Mouse (Mus musculus): ENCODE results near the gene Arhgap6. TPM values are rescaled to one million over a fixed set of nuclear protein-coding genes. Genes with fewer than 3 reads are reported as not detected.
"Not testable (repeated sequence)": the region's sequence is repeated elsewhere in the genome, so short reads cannot be mapped to it uniquely, and the experiment has no call there.

Arhgap6 gene
- total RNA-seq, 2 experiments from 2014 or later: 7.6 to 10.2 TPM

DNA sequence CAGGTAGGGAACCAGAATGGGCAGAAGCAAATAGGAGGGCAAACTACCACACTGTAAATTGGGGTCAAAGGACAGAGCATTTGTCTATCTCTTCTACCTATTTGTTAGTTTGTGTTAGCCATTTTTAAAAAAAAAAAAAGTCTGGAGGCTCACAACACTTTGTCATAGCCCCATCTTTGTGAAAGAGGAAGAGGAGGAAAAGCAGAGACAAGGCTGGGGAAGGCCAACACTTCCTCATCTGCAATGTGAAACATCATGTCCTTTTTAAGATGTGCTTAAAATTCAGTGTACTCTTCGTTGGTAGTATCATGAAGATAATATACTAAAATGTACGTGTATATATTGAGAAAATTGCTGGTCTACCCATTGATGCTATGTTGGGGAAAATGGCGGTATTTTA, 466.1 kb downstream of the Arhgap6 start:
- DNase-seq (ENCODE audit: low spot score in 2 of 2): no peak
- intact Hi-C loops (cut with DNase I): no loop called here

DNA sequence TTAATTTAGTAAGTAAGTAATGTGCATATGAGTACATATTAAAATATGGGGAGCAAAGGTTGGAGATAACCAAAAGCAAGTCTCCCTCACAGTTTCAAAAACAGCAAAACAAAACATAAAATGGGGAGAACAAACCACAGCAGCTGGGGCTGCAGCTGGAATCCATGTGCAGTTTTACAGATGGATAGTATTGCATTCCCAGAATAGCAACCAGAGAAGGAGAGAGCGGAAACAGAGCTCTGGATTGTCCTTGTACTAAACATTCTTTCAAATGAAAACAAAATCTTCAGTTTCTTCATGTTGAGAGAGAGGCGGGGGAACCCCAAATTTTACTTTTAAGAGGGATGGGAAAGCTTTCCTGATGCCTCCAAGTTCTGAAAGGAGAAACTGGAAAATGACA, 467.3 kb downstream of the Arhgap6 start:
- intact Hi-C loops (cut with DNase I): no loop called here
- no peak for DNase-seq (ENCODE audit: low spot score in 2 of 2)

DNA sequence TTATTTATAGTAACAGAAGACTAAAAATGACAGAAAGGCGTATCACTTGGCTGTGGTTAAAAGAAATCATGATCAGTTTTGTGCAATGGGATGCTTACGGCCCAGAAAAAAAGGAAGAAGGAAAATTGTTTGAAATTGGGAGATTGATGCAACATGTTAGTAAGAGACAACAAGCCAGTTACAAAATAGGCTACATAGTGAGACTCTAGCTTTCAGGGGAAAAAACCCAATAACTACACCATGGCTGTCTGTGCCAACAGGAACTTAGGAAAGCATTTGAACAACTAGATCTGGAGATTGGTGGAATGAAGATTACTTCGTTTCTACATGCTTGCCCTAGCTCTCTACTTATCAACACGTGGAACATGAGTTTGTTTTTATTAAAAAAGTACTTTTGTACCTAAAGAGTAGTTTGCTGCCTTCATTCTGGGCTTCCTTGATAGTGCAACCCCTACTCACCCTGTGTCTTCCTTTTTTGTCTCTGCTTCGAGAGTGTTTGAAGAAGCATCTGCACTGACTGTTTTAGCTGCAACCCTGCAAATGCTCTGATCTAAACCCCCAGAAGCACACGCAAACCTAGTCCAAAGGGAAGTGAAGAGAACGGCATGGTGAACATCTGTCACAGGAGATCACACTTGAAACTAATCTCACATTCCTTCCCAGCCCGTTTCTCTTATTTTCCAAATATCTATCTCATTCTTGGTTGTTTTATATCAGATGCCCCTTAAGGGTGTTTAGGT, 468.7 kb downstream of the Arhgap6 start:
- no peak for DNase-seq (ENCODE audit: low spot score in 2 of 2)
- intact Hi-C loops (cut with DNase I): no loop called here

DNA sequence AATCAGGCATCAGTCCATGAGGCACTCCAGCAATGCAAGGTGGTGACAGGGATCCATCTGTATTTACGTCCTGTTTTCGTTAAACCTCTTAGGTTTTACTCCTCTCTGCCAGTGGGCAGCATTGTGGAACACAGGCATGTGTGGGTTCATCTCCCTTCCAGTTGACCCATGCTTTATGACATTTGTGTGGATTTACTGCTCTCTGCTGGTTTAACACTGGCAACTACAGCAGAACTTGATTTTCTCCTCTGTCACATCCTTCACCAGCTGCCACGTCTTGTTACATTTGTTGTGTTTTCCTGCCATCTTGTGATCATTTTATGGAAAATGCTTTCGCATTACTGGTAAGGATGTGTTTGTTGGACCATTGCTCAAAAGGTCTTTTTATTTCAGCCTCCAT, 504.7 kb downstream of the Arhgap6 start:
- intact Hi-C loops (cut with DNase I): loop anchor here (1.0 to 10.0 kb wide), 4 partner anchors 215 to 585 kb away; no protein-coding TSS in a partner anchor
- peak; percentile 12 to 45 for DNase-seq (ENCODE audit: low spot score in 2 of 2)

DNA sequence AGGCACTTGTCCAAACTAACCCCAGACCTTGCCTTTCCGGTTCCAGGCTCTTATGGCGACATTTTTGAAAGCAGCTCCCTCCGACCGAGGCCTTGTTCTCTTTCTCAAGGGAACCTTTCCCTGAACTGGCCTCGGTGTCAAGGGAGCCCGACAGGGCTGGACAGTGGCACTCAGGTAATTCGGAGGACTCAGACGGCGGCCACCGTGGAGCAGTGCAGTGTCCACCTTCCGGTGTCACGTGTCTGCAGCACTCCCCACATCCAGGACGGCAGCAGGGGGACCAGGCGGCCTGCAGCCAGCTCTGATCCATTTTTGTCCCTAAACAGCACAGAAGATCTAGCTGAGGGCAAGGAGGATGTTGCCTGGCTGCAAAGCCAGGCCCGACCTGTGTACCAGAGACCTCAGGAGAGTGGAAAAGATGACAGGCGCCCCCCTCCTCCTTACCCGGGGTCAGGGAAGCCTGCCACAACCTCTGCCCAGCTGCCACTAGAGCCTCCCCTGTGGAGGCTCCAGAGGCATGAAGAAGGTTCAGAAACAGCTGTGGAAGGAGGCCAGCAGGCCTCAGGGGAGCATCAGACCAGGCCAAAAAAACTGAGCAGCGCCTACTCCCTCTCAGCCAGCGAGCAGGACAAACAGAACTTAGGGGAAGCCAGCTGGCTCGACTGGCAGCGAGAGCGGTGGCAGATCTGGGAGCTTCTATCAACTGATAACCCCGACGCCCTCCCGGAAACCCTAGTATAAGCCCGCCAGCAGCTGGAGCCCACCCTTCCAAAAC, 507.6 kb downstream of the Arhgap6 start:
- no peak for DNase-seq (ENCODE audit: low spot score in 2 of 2)
- intact Hi-C loops (cut with DNase I): no loop called here

DNA sequence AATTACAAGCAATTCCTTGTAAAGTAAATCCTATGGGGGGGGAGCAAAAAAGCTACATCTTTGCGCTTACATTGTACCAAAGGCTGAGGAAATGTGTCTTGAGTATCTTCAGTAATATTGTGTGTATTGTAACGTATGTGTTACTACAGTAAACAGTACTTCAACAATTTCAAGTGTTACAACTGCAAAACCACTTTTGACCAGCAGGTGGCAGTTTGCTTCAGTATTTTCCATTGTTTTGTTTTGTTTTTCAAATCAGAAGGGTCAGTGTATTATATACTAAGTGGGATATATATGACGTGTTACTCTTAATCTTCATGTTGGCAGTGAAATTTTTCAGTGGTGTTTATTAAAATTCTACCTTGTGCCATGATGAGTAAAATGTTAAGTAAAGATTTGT, 509.0 kb downstream of the Arhgap6 start:
- intact Hi-C loops (cut with DNase I): no loop called here
- DNase-seq (ENCODE audit: low spot score in 2 of 2): peak in 1 of 2 experiments; percentile 26

DNA sequence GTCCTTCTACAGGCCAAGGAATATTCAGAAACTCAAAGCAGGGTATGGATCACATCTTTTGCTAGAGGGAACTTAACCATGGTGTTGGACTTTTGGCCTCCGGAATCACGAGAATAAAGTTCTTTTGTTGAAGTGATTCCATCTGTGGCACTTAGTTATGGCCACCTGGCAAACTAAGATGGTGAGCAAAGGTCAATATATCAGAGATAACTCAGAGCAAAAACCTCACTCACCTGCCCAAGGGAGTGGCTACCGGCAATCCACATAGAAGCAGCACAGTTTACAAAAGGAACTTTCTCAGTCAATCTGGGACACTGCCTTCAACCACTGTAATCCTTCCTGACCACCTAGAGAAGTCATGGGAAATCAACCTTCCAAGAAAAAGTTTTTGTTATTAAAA, 513.7 kb downstream of the Arhgap6 start:
- DNase-seq (ENCODE audit: low spot score in 2 of 2): no peak
- intact Hi-C loops (cut with DNase I): no loop called here

DNA sequence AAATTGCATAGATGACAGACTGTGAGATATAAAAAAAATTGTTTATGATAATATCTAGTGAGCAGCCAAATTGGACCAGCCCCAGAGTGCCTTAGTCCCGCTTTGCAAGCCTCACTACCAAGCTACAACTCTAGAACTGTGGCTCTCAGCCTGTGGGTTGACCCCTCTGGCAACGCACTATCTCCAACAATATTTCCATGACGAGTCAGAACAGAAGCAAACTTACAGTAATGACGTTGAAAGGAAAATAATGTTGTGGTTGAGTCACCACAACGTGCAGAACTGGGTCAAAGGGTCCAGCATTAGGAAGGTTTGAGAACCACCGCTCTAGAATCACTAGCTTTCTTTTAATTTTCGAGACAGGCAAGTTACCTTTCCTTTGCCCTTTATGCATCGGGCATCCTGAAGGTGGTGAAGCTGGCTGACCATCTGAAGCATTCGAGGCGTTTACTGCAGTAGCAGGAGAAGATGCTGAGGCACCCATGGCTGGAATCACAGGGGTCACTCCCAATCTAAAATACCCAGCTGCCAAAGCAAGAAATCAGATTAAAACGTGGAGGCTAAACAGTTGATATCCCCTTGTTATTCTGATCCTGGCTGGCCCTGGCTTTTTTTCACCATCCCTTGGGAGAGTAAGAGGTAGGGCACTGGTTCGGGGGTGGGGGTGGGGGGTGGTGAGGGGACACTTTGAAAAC, 524.3 kb downstream of the Arhgap6 start:
- intact Hi-C loops (cut with DNase I): loop anchor here (2.0 kb wide), 1 partner anchor 646 kb away; the partner anchor contains the start of gene Msl3
- DNase-seq (ENCODE audit: low spot score in 2 of 2): no peak

DNA sequence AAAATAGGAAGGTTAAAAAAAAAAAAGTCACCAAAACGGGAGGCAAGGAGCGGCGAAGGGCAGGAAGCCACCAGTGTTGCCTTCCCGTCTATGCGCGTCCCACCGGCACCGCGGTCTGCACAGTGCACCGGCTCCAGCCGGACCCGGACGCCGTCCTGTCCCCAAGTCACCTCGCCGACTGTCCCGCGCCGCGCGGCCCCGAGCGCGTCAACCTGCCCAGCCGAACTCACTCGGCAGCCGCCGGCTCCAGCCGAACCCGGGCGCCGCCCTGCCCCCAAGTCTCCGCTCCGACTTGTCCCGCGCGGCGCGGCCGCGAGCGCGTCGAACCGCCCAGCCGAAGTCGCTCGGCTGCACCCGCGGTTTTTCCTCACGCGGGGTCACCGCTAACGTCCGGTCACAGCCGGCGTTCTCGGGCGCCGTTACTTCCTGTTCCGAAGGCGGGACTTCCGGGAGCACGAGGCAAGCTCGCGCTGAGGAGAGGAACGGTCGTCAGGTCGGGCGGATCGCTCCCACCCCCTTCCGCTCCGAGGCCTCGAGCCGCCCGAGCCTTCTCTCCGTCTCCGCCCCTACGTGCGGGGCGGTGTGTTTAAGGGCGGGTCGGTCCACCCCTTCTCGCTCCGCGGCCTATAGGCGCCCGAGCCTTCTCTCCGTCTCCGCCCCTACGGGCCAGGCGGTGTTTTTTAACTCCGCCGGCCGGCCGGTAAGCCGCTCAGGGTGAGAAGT, 525.2 kb downstream of the Arhgap6 start, which contains the start of gene Hccs:
TSS of gene Hccs (minus strand) at position 428 of the 723 bp plus-strand sequence.
- intact Hi-C loops (cut with DNase I): loop anchor here (2.0 kb wide), 1 partner anchor 647 kb away; the partner anchor contains the start of gene Msl3
- peak; percentile 81 to 90 for DNase-seq (ENCODE audit: low spot score in 2 of 2)

DNA sequence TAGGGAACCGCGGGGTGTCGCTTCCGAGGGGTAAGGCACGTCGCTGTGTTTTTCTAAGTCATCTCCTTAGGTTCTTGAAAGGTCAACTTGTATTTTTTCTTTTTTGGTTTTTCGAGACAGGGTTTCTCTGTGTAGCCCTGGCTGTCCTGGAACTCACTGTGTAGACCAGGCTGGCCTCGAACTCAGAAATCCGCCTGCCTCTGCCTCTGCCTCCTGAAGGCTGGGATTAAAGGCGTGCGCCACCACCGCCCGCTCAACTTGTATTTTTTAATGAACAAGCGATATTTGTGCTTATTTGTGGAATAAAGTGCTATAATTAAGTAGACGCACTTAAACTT, 525.7 kb downstream of the Arhgap6 start:
- intact Hi-C loops (cut with DNase I); DNase-seq (ENCODE audit: low spot score in 2 of 2): not testable (repeated sequence)

DNA sequence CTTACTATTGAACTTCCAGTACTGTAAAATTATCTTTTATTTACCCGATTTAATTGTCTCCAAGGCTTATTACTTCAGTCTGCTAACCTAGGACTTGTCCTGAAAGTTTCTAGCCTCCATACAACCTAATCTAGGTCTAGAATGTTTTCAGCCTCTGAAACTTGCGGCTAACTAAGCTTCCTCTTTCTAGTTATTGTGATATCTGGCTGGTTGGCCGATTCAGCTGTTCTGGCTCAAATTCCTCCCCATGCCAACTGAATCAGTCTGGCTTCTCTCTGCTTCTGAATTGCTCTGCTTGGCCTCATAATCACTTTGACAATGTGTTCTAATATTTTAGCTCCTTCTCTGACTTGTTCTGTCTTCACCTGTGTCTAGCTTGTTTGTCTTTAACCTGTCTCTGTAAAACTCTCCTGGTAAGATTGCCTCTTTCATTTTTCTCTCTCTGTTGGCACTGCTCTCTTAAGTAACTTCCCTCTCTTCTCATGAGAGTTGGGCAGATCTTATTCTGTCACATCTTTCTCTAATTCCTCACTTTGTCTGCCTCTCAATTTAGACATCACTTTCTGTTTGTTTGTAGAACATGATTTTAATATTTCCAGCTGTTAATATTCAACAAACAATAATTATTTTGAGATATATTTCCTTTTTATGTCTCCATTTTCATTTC, 531.2 kb downstream of the Arhgap6 start:
- DNase-seq (ENCODE audit: low spot score in 2 of 2): no peak
- intact Hi-C loops (cut with DNase I): no loop called here

DNA sequence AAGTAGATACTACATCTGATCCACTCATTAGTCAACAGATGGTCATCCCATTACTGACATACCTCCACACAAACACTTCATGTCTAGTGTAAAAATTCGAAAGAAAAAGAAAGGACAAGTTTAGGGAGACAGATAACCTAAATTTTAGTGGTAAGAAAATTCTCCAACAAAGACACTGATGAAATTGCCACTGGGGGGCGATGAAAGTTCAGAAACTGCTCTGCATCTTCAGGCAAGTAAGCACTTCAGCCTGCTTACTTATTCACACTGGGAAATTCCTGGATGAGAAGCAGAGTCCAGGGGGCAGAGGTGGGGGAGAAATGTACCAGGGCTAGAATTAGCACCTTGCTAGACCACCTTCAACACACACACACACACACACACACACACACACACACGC, 537.4 kb downstream of the Arhgap6 start:
- intact Hi-C loops (cut with DNase I): loop anchor here (5.0 kb wide), 2 partner anchors 225 to 465 kb away; no protein-coding TSS in a partner anchor
- peak; percentile 50 to 72 for DNase-seq (ENCODE audit: low spot score in 2 of 2)

DNA sequence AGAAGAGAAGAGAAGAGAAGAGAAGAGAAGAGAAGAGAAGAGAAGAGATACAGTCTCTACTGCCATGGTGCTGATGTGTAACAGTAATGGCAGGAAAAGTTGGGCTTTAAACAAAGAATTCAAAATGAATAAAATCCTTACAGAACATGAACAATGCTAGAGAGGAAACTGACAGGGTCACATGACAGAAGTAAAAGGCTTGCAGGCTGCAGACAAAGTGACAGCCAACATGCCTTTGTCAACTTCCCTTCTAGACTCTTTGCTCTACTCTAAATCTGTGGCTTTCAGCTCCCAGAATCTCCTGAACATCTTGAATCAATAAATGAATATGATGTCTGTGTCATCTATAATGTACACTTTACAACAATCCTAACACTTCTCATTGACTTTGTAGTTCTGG, 542.7 kb downstream of the Arhgap6 start:
- intact Hi-C loops (cut with DNase I): no loop called here
- no peak for DNase-seq (ENCODE audit: low spot score in 2 of 2)

DNA sequence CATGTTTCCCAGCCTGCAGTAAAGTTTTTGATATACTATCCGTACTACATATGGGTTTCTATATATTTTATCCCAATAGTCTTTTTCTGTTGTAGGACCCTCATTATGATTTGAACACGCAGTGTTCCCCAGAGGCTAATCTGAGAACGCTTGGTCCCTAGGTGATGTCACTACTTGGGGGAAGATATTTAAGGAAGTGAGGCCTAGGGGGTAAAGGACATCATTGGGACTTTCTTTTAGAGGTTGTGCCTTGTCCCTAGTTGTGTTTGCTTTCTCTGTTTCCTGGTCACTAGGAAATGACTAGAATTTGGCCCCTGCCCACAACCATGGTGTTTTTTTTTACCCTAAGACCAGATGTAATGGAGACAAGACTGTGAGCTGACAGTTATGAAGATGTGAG, 543.3 kb downstream of the Arhgap6 start:
- DNase-seq (ENCODE audit: low spot score in 2 of 2): no peak
- intact Hi-C loops (cut with DNase I): no loop called here

Other genes starting within 250 kb of the Arhgap6 start
- gene Frmpd4, start 217.9 kb upstream of the Arhgap6 start, total RNA-seq (2021): 10 to 100 TPM; 40.4 to 42.1 TPM
- gene Msl3, start 121.2 kb upstream of the Arhgap6 start, total RNA-seq (2021): 10 to 100 TPM; 22.9 to 25.7 TPM

Data from left cerebral cortex, postnatal 25 days (tissue).